Mouse (Mus musculus) cerebellum, postnatal 36 days (tissue): ENCODE measurements at regions not wholly inside any gene's neighbourhood (a gene's known extent, or its start where the extent isn't known, plus 50 kb on each side); places are given as distances from the start of the nearest gene placed in this dataset.

Experiments
- DNase-seq, 2 experiments: peaks; one replicate each; pipeline ENCODE4 v3.0.0; 2021 to 2022; ENCODE audit warnings: mixed read lengths in 2 of 2

DNA sequence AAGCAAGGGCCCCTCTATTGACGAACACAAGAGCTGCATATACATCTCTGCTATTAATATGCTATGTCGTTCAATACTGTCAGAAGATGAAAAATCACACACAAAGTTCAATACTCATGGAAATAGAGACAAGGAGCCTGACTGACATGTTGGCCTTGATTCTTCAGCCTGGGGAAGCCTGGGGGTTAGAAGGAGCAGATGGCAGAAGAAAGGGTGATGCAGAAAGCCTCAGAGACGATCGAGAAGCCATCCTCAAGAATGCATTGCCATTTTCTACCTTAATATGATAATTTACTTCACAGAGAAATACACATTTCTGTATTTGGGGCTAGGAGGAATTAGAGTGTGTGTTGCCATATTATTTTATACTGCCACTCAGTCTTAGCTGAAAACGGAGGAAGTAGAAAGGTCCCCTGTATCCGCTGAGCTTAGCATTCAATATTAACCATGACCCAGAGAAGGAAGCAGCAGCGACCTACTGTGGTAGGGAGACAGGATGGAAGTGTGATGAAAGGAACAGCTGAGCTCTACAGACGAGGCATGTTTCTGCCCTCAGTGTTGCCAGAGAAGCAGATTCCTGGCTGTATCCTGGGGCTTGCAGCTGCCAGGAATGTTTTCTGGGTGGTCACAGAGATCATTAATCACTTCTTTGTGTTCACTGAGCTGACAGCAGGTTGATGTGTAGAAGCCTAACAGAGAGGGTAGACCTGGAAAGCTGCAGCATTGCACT is 105.2 kb downstream of the Lrig3 start:
- no peak for DNase-seq

DNA sequence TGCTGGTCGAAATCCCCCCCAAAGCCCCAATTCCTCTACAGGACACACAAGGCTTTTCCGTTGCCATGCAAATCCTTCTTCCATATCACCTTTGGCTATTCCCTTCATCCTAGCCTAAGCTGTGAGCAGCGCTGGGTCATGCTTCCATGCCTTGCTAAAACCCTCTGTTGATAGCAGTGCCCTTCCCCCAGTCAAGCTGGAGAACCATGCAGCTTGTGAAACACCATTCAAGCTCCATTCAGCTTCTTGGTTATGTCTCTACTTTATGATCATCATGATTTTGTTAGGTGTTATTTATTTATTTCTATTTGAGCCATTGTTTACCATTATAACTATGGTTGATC is 105.7 kb downstream of the Lrig3 start:
- DNase-seq: no peak

GRCm38 (mm10) chr10:126077313-126077966 is 111.5 kb downstream of the Lrig3 start:
- no peak for DNase-seq

DNA sequence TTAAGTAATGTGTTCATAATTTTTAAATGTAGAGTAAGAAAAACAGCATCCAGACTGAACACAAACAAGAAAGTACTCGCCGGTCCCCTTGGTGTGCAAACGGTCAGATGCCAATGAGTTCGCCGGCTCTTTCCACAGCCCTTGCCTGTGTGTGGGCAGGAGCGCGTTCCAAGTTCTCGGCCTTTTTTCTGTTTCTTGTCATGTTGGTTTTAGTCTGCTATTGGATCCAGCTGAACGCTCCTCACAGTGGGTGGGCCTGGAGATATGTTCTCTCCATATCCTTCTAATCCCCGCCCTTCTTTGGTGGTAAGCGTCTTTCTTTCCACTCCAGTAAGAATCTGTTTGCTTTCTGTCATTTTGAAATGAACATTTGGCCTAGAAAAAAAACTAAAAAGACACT is 116.6 kb downstream of the Lrig3 start:
- DNase-seq: no peak

DNA sequence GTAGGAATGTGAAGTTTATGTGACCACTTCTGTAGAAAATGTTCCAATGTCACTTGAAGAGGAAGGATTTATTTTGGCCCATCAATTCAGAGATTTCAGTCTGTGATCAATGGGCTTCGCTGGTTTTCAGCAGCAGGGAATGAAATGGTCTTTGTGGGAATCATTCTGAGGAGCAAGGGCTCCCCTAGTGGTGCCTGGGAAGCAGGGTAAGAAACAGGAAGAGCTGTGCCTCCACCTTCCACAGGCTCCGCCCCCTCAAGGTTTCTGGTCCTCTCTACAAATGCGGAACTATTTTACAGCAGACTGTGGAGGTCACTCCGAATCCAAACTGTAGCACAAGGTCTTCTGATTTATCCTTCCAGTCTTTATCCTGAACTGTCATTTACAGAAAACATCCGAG is 120.7 kb downstream of the Lrig3 start:
- no peak for DNase-seq

DNA sequence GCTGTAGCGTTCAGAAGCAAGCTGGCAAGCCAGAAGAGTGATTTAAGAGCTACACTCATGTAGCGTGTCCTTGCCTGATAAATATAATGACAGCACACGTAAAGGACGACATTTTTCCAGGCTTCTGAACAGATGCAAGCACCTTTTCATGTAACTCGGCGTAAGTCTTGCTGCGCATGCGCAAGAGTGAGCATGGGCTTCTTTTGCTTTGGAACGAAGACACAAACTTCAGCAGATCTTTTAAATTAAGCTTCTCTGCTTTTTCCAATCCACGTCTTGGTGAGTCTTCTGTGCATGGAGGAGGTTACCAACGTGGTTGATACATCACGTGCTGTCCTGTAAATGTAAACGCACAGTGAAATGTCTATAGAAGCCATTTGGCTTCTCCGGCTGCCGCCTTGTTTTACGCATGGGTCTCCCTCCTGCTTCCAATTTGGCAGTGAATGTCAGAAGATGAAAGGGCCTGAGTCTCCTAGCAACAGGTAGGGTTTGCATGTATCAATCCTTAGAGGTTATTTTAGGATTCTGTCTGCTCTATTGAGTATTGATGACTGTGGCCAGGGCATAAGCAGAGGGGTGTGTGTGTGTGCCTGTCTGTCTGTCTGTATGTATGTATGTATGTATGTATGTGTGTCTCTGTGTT is 128.4 kb downstream of the Lrig3 start:
- no peak for DNase-seq

DNA sequence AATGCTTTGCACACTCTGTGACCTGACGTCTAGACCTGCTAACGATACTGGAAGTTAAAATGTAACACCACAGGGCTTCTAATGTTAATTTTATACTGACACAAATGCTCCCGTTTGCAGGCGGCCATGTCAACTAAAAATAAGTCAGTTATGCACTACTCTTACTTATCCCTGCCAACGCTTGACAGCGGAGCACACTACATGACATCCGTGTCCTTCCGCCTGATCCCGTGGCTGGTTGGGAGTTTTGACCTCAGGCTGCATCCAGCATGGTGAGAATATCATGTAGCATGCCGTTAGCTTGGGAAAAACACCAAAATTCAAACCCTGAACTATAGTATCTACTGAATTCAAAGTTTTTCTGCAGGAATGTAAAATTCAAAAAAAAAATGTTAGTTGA is 131.9 kb downstream of the Lrig3 start:
- no peak for DNase-seq

GRCm38 (mm10) chr10:126102876-126103275 is 136.9 kb downstream of the Lrig3 start:
- no peak for DNase-seq

DNA sequence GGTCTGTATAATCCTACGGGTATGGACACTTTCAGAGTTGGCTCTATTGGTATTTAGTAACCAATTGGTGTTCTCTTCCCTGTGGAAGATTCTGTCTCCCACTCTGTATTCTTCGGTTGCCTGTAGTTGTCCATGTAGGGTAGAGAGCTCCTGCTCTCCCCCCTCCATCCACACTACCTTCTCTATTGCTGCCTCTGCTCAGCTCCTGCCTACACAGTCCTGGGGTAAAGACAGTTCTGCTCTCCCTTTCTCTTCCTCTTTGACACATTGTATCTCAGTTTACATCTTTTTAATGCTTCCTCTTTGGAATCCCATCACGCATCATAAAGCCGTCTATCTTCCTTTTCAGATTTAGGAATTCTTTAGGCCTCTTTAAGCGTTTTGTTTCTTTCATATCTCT is 147.1 kb downstream of the Lrig3 start:
- DNase-seq: no peak

DNA sequence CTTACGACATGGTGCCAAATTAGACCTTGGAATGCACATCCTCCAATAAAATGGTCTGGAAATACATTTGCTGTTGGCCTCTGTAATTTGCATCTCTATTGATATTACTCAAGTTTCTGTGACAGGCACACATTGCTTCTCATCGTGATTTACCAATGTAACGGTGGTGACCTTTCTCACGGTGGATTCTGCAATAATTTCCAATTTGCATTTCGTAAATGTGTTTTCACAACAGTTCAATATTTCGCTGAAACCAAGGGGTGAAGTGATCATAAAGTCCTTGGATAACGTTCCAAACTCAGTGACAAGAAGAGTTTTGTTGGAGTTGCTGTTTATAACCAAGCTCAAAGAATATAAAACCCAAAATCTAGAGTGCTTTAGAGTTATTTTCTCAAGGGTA is 149.4 kb downstream of the Lrig3 start:
- DNase-seq: no peak

GRCm38 (mm10) chr10:126121626-126122025 is 155.7 kb downstream of the Lrig3 start:
- no peak for DNase-seq

- no peak for DNase-seq
Observed at GRCm38 (mm10) chr10:126122504-126122903, 156.5 kb downstream of the Lrig3 start.

- DNase-seq: no peak
Observed at GRCm38 (mm10) chr10:126133188-126133587, 167.2 kb downstream of the Lrig3 start.

- no peak for DNase-seq
Observed at GRCm38 (mm10) chr10:126133957-126134356, 168.0 kb downstream of the Lrig3 start.

GRCm38 (mm10) chr10:126138585-126138984 is 172.6 kb downstream of the Lrig3 start:
- DNase-seq: no peak

GRCm38 (mm10) chr10:126141586-126141985 is 175.6 kb downstream of the Lrig3 start:
- no peak for DNase-seq

- DNase-seq: no peak
Observed at GRCm38 (mm10) chr10:126143833-126144232, 177.9 kb downstream of the Lrig3 start.

DNA sequence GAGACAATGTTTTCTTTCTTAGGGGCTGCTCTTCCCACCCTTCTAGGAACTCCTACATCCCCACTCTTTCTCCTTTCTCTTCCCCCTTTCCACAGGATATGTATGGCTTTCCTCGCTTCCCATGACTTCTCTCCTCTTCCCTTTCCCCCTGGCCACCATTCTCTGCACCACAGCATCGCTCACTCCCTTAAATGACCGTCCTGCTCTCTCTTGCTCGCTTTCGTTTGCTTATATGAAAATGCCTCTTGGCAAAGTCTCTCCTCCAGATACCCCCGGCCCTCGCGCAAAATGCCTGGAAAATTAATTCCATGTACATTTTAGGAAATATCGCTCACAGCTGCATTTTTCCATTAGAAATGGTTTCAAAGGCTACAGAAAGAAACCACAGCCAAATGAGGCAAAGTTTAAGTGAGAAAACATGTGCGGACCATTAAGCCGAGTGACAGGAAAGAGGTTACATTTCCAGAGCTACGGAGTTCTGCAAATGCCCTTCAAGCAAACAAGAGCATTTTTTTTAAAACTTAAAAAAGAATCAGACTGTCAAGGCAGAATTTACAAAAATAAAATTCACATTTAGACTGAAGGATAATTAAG is 178.7 kb downstream of the Lrig3 start:
- DNase-seq: no peak

DNA sequence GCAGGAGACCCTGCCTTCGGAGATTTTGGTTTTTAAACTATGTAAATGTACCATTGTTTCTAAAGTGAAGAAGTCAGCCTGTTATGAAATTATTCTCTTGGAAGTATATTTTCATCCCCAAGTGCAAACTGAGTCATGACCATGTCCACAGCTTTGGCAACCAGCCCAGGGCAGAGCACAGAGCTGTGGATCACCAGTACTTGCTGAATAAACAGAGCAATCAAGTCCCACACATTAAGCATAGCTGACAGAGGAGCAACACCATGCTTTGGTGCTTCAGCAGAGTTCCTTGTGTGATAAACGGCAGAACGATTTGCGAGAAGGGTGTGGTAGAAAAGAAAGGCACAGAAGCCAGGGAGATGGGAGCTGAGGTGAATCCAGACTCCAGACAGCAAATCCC is 191.3 kb downstream of the Lrig3 start:
- DNase-seq: no peak

DNA sequence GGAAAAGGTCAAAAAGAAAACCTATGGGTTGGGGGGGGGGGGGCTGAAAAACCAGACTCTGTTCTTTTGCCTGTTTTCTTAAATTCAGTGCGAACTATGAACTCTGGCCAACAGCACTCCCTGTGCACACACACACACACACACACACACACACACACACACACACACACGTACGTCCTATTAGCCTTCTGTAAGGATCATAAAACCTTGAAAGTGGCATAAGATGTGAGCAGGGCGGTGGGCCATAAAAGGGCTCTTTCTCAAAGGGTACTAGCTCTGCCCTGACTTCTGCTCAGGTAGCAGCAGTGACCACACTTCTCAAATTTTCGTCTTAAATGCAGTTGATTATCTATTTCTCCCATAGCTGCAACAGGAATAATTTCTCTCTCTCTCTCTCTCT is 199.2 kb downstream of the Lrig3 start:
- DNase-seq: no peak

GRCm38 (mm10) chr10:126169095-126169873 is 203.3 kb downstream of the Lrig3 start:
- no peak for DNase-seq

DNA sequence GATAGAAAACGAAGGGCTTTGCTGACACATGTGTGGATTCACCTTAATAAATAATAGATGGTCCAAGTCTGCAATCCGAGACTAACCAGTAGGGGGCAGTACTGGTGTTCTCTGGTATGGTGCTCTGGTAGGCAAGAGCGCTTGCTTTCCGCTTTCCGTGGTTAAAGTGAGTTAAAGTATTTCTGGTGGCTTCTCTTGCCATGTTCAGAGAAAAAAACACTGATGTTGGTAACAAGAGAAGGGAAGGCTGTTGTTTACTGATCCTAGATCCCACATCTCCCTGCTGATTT is 203.9 kb downstream of the Lrig3 start:
- DNase-seq: peak in 1 of 2 experiments; percentile 9

DNA sequence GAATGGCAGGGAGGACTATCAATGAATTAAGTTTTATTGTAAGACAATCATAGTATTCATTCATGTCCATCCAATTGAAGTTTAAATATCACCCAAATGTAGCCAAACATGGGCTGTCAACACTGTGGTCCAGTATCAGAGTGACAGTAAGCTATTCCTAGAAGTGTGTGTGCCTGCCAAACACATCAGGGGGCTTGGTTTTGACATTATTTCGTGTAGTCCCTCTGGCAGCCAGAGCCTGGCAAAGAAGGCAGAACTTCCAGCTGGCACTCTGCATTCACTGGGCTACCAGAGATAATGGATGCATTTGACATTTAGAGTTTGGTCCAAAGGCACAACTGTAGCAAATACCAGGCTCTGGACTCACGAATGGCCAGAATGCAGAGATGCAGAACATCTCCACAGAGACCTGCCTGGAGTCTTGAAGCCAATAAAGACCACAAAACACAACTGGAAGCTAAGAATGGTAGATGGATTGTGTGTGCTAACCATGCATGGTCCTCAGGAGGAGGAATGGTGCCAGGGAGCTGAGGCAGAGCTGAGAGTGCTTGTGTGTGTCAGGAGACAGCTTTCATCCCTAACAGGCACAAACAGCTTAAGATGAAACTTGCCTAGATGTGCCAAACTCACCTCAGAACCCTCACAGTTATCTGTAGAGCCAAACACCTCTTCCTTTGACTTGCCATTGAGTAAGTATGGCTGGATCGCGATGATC is 210.9 kb downstream of the Lrig3 start:
- peak; percentile 8 for DNase-seq
